Mouse (Mus musculus) layer of hippocampus, adult 11-12 months (tissue): ENCODE results near the gene Gm4450.
"Not testable (repeated sequence)": the region's sequence is repeated elsewhere in the genome, so short reads cannot be mapped to it uniquely, and the experiment has no call there.

ENCODE experiments used
- DNase-seq: peaks from one replicate; pipeline ENCODE4 v3.0.0; 2022; ENCODE audit warnings: low spot score

The Gm4450 gene

DNA sequence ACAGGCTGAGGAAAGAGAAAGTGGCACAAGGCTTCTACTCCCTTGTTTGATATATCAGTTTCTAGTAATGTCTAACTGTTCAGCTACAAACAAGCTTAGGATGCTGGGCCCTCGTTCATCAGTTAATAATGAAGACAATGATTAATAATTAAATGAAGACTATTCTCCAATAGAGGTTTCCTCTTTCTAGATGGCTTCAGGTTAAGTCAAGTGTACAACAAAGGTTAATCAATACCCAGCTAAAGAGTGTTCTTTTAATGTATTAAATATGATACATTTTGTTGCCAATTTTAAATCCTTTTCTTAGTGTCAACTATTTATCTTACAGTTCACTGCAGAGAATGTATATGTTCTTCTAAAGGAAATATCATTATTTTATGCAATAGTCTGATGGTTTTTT lies at the start of gene Gm4450:
Gene Gm4450 (minus strand): TSS at position 101 of the 400 bp plus-strand sequence.
- DNase-seq = not testable (repeated sequence)

DNA sequence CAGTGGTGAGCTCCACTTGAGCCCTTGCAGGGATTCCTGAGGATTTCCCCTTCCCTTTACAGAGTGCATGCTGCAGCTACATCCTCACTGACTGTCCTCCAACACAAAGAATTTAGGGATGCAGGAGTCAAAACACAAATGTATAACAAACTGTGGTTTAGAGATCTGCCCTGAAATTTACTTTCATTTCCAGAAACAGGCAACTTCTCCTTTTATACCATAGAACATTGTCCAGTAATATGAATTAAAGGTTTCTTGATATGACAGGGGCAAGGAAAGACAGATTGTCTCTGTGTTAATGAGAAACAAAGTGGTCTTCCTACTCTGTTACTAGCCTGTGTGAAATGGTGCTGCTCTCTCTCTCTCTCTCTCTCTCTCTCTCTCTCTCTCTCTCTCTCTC lies 40.5 kb upstream of the Gm4450 start:
- DNase-seq = not testable (repeated sequence)

DNA sequence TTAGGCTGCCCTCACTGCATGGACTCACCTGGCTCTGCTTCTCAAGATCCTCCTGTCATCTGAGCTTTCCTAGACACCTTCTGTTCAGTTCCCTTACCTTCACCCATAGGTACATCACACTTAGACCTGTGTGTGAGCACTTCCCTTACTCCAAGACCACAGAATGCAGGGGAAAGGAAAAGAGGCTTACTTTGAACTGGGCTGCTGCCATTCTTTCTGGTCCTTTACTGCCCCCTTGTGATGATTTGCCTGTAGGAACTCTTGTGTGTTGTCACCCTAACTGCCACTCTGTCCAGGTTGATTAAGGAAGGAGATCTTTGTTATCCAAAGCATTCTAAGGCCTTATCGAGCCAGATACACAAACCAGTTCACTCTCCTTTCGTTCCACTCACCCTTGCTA lies 39.8 kb upstream of the Gm4450 start:
- DNase-seq = not testable (repeated sequence)

DNA sequence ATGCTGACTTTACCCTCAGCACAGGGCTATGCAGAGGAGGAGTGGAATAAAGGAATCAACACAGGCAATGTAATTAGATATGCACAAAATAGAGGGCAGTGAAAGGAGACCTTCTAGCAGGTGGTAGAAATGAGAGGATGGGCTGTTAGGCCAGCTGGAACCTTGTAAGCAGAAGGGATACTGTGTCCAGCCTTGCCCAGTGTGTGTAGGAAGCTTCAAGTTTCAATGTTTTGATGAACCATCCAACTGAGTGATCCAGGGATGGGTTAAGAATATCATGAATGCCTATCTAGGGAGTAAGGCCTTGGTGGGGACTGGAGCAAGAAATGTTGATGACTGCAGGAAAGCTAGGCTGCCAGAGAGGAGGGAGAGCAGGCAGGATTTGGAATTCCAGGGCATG lies 38.1 kb upstream of the Gm4450 start:
- DNase-seq = not testable (repeated sequence)

DNA sequence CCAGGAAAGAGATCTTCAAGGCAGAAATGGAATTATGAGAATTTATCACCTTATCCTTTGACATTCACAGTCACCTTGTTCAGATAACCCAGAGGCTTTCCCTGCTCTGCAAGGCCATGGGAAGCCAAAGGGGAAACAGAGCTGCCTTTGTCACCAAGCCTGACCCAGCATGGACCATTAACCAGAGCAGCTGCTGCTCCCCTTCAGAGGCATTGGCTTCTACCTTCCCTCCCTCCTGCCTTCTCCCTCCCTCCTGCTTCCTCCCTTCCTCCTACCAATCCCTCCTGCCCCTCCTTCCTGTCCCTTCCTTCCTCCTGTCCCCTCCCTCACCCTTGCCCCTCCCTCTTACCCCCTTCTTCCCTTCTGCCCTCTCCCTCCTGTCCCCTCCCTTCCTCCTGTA lies 37.3 kb upstream of the Gm4450 start:
- DNase-seq = not testable (repeated sequence)

DNA sequence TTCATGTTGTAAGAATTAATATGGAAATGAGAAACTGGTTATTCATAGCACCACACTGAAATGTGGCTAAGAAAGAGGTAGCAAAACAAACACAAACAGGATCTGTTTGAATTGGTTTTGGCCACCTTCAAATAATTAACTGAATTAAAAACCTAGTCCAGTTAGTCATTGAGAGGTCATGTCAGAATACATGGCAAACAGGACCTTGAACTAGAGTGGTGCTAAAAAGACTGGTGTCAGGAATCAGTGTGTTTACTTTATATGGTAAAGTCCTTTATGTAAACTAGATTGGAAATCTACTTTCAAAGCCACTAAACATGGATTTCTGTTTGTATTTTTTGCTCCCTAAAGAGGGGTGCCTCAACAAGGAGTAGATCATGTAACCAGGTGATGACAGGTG lies 14.6 kb upstream of the Gm4450 start:
- not testable (repeated sequence) for DNase-seq

DNA sequence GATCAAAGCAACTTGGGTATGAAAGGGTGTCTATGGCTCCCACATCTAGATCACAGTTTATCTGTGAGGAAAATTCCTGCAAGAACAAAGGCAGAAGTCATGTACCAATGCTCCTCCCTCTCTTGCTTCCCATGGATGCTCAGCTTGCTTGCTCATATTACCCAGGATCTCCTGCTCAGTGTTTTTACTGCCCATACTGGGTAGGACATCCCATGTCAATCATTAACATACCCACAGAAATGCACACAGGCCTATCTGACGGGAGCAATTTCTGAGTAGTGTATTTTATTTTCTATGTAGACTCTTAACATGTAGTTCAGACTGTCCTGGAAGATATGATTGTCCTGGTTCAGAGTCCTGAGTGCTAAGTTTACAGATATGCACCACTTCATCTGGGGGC lies 14.1 kb upstream of the Gm4450 start:
- not testable (repeated sequence) for DNase-seq

DNA sequence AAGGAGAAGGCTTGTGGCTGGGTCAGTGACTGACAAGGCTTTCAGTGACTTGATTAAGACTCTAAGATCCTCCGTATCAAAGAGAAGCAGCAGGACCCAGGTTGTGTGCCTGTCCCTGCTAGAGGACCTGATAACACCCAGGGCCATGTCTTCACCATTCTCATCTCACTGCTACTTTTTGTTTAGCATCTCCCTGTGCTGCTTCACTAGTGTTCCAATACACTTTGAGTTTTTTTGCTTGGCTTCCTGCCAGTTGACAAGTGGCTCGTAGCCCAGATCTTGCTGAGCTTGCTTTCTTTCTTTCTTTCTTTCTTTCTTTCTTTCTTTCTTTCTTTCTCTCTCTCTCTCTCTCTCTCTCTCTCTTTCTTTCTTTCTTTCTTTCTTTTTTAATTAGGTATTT lies 12.4 kb upstream of the Gm4450 start:
- DNase-seq = not testable (repeated sequence)

DNA sequence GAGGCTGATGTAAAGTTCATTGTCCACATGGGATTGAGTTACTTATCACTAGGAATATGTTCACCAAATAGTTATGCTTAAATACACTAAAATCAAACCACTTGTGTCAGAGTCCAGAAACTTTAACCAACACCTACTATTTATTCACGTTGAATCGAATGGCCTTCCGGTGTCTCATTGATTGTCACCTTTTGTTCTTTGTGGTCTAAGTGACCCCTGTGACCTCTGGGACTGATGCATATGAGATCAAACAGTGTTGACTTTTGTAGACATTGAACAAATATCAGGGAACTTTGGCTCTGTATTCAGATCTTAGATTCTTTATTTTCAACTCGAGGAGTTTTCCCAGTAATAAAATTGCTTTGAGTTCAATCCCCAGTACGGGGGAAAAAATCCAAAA lies 3.1 kb downstream of the Gm4450 start:
- not testable (repeated sequence) for DNase-seq

DNA sequence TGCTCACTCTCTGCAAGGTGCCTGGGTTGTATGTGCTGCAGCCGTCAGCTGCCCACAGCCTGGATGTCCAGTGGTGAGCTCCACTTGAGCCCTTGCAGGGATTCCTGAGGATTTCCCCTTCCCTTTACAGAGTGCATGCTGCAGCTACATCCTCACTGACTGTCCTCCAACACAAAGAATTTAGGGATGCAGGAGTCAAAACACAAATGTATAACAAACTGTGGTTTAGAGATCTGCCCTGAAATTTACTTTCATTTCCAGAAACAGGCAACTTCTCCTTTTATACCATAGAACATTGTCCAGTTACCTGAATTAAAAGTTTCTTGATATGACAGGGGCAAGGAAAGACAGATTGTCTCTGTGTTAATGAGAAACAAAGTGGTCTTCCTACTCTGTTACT lies 13.0 kb downstream of the Gm4450 start:
- DNase-seq = not testable (repeated sequence)

DNA sequence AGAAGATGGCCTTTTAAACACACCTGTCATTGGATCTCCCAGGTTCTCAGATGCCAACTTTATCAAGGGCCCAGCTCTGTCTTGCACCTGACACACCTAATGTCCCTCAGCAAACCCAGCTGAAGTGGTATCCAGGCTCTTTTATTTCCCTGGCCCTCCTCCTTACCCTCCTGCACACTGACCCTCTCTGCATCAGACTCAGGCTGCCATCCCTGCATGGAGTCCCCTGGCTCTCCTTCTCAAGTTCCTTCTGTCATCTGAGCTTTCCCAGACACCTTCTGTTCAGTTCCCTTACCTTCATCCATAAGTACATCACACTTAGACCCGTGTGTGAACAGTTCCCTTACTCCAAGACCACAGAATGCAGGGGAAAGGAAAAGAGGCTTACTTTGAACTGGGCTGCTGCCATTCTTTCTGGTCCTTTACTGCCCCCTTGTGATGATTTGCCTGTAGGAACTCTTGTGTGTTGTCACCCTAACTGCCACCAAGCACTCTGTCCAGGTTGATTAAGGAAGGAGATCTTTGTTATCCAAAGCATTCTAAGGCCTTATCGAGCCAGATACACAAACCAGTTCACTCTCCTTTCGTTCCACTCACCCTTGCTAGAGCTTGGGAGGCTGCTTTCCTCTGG lies 13.7 kb downstream of the Gm4450 start:
- DNase-seq = peak; percentile 34

DNA sequence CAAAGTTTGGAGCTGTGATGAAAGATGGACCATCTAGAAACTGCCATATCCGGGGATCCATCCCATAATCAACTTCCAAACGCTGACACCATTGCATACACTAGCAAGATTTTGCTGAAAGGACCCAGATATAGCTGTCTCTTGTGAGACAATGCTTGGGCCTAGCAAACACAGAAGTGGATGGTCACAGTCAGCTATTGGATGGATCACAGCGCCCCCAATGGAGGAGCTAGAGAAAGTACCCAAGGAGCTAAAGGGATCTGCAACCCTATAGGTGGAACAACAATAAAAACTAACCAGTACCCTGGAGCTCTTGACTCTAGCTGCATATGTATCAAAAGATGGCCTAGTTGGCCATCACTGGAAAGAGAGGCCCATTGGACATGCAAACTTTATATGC lies 14.7 kb downstream of the Gm4450 start:
- not testable (repeated sequence) for DNase-seq

DNA sequence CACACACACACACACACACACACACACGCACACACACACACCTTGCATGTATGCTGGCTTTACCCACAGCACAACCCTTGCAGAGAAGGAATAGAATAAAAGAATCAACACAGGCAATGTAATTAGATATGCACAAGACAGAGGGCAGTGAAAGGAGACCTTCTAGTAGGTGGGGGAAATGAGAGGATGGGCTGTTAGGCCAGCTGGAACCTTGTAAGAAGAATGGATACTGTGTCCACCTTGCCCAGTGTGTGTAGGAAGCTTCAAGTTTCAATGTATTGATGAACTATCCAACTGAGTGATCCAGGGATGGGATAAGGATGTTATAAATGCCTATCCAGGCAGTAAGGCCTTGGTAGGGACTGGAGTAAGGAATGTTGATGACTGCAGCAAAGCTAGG lies 21.9 kb downstream of the Gm4450 start:
- no peak for DNase-seq

DNA sequence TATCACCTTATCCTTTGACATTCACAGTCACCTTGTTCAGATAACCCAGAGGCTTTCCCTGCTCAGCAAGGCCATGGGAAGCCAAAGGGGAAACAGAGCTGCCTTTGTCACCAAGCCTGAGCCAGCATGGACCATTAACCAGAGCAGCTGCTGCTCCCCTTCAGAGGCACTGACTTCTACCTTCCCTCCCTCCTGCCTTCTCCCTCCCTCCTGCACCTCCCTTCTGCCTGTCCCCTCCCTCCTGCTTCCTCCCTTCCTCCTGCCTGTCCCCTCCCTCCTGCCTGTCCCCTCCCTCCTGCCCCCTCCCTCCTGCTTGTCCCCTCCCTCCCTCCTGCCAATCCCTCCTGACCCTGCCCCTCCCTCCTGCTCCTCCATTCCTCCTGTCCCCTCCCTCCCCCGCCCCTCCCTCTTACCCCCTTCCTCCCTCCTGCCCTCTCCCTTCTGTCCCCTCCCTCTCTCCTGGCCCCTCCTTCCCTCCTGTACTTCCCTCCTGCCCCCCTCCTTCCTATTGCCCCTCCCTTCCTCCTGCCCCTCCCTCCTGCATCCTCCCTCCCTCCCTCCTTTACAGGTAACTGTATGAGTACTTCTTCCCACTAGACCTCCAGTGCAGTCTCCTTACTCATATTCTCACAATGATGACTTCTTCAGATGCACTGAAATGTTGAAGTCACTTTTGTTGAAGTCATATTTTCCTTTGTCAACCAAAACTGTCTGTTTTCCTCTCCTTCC lies 22.7 kb downstream of the Gm4450 start:
- no peak for DNase-seq

DNA sequence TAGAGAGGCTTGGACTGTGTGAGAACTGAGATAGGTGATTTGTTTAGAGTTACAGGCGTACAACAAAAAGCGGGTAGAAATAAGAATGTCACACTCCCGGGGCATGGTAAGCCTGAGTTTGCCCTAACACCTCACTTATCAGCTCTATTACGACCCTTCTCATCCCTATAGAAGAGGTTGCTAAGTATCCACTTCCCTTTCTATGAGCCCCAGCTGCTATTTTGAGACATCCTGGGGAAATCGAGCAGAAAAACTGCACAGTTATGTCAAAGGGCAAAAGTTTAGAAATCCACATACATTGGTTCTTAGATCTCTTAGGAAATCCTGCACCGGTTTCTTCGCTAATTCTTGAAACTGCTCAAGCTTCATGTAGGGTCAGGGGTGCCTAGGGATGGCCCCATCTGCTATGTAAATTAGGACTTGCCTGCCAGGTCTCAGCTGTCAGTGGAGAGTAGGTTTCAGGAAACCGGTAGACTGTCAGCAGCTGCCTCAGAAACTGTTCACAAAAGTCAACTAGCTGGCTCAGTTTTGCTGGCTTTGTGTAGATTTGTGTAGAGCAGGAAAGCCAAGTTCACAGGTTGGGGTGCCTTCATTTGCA lies 27.9 kb downstream of the Gm4450 start:
- no peak for DNase-seq

DNA sequence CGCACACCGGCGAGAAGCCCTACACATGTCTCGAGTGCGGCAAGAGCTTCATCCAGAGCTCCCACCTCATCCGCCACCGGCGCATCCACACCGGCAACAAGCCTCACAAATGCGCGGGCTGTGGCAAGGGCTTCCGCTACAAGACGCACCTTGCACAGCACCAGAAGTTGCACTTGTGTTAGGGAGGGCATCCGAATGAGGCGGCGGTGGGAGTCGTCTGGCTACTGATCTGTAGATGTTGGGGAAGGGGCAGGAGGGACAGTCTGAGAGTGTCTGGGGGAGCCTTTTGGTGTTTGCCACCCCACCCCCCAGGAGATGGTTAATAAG lies 28.5 kb downstream of the Gm4450 start:
- DNase-seq = no peak

DNA sequence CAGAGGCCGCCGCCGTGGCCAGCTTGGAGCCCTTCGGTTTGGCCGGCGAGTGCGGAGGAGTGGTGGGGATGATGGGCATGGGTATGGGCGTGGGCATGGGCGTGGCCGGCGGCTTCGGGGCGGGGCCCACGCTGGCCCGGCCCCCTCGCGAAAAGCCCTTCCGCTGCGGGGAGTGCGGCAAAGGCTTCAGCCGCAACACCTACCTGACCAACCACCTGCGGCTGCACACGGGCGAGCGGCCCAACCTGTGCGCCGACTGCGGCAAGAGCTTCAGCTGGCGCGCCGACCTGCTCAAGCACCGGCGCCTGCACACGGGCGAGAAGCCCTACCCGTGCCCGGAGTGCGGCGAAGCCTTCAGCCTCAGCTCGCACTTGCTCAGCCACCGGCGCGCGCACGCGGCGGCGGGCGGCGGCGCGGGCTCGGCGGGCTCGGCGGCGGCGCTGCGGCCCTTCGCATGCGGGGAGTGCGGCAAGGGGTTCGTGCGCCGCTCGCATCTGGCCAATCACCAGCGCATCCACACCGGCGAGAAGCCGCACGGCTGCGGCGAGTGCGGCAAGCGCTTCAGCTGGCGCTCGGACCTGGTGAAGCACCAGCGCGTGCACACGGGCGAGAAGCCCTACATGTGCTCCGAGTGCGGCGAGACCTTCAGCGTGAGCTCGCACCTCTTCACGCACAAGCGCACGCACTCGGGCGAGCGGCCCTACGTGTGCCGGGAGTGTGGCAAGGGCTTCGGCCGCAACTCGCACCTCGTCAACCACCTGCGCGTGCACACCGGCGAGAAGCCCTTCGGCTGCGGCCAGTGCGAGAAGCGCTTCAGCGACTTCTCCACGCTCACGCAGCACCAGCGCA lies 29.1 kb downstream of the Gm4450 start:
- DNase-seq = peak; percentile 85

DNA sequence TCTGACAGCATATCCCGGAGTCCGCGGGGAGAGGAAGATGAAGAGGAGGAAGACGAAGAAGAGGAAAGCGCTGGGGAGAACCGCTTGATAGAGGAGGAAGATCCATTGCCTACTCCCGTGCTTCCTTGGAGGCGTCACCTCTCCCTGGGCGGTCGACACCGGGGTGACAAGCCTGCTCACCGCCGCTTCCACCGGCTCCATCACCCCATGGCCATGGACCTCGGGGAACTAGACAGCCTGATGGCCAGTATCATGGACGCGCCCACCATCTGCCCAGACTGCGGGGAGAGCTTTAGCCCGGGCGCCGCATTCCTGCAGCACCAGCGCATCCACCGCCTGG lies 29.7 kb downstream of the Gm4450 start:
- no peak for DNase-seq

DNA sequence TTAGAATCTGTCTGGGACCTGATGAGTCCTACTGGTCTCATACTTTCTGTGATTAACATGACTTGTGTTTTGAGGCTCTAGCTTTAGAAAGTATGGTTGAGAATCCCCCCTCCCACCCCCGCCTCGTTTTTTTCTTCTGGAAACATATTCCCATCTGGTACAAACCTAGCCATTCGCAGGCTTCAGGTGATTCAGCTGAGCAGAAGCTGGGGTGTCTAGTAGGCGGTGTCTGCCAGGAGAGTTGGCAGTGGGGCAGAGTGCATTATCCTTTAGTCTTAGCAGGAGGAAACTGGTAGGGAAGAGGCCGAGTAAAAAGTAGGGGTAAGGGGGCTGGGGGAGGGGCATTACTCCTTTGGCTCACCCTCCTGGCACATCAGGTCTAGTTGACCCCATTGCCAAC lies 30.2 kb downstream of the Gm4450 start:
- DNase-seq = no peak

DNA sequence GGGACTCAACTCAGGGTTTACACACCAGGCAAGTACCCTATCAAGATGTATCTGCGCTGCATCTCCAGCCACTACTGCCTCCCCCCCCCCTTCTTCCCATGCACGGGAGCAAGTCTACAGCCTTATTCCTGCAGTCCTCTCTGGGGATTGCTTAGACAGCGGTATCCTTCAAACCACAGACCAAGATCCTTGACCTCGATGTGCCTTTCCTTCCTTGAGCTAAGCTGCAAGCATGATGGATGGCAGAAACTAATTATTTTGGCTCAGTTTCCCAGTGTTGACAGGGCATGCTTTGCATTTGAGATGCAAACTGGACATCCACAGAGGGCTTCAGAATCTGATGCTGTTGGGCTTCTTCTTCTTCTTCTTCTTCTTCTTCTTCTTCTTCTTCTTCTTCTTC lies 34.0 kb downstream of the Gm4450 start:
- DNase-seq = no peak

DNA sequence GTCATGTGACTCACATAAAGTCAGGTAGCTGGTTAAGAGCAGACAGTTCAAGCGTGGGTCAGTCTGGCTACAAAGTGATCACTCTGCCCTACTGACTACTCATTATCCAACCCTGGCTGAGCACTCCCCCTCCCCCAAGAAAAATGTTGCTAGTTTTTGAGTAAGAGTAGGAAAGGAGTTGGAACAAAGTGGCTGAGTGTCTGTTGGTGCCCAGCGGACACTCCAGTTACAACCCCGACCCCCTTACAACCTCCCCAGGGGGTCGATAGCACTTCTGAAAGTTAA lies 37.2 kb downstream of the Gm4450 start:
- no peak for DNase-seq

DNA sequence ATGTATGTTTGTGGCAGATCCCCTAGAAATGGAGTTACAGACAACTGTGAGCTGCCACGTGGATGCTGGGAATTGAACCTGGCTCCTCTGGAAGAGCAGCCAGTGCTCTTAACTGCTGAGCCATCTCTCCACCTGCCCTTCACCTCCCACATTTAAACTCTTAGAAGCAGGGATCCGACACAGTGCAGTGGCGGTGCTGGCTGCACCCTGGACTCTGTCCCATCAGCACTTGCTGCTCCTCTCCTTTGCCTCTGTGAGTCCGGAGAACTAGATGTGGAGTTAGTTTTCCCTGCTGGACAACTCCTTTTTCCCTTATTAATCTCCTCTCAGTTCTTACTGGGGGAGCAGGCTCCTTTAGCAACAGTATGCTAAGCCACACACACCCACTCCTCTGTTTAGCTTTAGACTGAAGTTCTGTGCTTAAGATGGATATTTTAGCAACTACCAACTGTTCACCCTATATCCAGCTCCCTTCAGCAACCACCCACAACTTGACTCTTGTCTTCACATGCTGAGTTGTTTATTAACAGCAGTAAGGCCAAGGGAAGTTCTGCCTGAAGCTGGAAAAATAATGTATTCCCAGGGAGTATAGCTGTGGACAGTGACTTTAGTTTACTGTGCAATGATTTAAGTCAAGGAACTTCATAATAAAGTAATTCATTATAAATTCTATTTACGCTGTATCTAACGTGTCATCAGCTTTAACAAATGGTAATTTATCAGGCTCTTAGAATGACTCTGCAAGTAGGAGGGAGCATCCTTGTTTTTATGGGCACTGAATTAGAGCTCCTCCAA lies 37.7 kb downstream of the Gm4450 start:
- no peak for DNase-seq
